Mouse (Mus musculus): Measurements from ENCODE around the gene Sertad1.
"Not testable (repeated sequence)": the region's sequence is repeated elsewhere in the genome, so short reads cannot be mapped to it uniquely, and the experiment has no call there.

The Sertad1 gene

DNA sequence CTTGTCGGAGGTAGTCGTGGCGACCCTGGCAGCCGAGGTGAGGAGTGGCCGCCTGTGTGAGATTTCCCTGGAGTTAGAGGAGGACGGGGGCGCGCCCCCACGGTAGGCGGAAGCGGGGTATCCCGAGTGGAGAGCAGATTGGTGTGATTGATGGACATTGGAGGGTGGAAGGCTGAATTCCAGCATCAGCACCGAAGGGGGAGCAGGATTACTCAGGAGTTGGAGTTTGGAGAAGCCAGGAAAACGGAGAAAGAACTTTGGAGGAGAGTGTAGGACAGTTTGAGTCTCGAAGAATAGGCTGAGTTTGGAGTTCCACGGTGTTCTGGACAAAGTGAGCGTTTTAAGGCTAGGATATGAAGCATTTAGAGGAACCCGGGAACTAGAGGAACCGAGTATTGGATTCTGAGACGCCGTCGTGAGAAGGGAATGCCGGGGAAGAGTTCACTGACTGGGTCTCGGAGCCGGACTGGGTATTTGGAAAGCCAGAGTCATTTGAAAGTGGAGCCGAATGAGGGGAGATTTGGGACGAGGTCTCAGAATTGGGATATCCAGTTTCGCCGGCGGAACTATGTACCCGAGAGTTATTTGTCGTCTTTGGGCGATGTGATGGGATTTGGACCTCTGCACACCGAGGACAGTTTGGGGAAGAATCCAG lies 12.7 kb upstream of the Sertad1 start:
- DNase-seq = no peak

DNA sequence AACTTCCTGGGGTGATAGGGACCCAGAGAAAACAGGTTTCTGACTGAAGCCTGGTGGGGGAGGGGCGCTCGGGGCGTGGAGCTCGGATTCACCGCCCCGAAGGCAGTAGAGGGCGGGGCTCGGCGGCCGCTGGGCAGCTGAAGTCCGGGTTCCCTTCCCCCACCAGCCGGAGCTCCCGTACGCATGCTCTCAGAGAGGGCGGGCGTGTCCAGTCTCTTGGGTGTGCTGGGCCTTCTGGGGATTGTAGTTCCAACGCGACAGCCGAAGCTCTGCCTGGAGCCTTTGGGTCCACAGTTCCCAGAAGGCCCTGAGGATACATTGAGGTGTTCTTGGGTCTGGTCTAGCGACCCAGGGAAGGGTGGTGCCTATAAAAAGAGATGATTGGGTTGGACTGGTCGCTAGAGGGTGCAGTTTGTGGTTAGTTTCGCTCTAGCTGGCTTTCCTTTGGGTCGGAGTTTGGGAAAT lies 12.2 kb upstream of the Sertad1 start:
- peak; percentile 97 to 99 for DNase-seq

DNA sequence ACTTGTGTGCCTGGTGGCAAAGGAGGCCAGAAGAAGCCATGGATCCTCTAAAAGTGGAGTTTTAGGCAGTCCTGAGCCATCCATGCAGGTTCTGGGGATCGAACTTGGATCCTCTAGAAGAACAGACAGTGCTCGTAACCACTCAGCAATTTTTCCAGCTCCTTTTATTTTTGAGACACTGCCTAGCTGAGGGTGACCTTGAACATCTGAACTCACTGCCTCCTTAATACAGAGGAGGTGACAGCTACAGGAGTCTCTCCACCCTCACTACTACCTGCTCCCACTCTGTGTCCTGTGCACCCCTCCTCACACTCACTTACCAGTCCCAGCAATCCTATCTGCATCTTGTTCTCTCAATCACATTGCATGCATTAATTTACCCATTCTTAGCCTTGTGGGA lies 11.1 kb upstream of the Sertad1 start:
- DNase-seq = no peak

DNA sequence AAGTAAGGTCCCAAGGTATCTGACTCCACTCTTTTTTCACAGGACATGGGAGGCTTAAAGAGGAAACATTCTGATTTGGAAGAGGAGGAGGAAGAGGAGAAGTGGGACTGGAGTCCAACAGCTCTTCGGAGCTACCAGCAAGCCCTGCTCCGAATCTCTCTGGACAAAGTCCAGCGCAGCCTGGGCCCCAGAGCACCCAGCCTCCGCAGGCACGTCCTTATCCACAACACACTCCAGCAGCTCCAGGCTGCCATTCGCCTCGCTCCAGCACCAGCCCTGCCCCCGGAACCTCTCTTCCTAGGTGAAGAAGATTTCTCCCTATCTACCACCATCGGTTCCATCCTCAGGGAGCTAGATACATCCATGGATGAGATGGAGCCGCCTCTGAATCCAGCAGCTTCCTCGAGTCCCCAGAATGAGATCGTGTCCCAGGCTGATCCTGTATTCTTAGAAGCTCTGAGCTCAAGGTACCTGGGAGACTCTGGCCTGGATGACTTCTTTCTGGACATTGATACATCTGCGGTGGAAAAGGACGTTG lies 10.5 kb upstream of the Sertad1 start:
- peak in 1 of 2 experiments; percentile 26 for DNase-seq

DNA sequence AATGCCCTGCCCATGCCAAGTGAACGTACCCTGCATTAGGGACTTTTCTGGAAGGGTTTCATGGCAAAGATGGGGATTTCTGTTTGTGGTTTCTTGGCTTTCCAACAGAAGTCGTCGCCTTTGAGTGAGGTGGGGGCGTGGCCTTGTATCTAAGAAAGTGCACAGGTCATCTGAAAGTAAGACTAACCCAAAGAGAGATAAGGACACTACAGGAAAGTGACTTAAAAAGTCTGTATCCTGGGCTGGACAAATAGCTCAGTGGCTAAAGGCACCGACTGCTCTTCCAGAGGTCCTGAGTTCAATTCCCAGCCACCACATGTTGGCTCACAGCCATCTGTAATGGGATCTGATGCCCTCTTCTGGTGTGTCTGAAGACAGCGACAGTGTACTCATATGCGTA lies 8.1 kb upstream of the Sertad1 start:
- DNase-seq = no peak

DNA sequence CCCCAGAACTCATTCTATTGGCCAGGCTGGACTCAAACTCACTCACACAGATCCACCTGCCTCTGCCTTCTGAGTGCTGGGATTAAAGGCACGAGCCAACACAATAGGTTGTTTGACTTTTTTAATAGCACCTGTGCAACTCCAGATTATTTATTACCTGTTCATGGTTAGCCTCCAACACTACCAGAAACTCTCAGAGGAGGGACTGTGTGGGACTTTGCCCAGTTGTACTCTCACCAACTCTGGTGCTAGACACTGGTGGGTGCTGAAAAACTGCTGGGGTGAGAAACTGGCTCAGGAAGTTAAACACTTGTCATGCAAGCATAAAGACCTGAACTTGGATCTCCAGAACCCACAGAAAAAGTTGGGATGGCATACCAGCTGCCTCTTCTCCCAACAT lies 7.0 kb upstream of the Sertad1 start:
- DNase-seq = no peak

DNA sequence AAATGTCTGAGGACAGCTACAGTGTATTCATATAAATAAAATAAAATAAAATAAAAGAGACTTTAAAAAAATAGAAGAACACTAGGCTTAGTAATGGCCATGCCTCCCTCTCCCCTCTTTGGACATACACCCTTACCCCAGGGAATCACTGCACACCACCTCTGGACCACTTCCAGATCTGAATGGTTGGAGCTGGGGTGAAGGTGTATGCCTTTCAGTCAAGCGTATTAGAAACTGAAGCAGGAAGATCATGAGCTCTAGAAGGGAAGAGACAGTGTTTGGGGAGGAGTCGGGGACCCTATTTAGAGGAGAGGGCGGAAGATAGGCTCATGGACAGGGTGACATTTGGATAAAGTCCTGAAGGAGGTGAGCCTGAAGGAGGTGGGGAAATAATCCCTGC lies 6.2 kb upstream of the Sertad1 start:
- no peak for DNase-seq

DNA sequence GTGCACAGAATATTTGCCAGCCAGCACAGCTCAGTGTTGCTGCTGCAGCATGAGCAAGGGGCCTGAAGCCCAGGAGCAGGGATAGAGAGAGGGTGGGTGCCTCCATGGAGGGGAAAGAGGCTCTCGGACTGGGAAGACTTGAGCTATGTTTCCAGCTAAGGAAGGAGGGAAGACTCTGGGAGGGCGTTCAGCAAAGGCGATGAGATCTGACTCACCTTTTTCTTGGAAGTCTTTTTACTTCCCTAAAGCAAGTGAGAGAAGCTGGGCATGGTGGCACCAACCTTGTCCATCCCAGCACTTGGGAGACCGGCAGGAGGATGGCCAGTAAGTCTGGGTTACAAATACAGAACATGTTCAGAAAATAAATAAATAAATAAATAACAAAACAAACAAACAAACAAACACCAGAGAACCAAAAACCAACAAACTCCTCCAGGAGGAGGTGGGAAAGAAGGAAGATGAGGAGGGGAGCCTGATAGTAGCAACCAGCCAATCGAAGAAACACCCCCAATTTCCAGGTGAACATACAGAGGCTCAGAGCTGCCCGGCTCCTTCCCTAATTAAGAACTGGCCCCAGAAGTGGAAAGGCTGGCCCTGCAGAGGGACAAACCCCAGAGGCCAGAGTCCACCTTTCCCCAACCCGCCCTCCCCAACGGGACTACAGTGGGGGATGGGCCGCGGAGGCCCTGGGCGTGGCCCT lies 5.6 kb upstream of the Sertad1 start:
- DNase-seq = peak in 1 of 2 experiments; percentile 30

DNA sequence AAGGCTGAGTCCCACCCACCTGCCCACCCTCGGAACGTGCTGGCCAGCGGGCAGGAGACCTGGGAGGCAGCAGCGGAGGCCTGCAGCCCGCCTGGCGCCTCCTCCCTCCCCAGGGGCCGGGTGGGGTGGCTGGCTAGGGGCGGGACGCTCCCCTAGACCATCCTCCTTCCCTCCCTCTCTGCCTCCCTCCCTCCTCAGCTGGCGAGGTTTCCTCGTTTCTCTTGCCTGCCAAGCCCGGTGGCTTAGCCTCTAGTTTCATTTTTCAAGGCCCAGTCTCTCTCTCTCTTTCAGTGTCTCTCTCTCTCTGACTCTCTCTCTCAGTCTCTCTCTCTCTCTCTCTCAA lies 5.1 kb upstream of the Sertad1 start:
- peak; percentile 84 to 85 for DNase-seq

DNA sequence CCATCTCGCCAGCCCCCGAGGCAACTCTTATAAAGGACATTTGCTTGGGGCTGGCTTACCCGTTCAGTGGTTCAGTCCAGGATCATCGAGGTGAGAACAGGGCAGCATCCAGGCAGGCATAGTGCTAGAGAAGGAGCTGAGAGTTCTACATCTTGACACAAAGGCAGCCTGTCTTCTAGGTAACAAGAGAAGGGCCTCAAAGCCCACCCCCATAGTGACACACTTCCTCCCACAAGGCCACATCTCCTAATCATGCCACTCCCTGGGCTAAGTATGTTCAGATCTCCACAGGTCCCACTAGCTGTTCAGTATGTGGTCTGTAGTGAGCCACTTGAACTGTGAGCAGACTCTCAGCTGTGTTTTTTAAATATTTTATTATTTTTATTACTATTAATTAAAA lies 2.9 kb upstream of the Sertad1 start:
- DNase-seq = no peak

DNA sequence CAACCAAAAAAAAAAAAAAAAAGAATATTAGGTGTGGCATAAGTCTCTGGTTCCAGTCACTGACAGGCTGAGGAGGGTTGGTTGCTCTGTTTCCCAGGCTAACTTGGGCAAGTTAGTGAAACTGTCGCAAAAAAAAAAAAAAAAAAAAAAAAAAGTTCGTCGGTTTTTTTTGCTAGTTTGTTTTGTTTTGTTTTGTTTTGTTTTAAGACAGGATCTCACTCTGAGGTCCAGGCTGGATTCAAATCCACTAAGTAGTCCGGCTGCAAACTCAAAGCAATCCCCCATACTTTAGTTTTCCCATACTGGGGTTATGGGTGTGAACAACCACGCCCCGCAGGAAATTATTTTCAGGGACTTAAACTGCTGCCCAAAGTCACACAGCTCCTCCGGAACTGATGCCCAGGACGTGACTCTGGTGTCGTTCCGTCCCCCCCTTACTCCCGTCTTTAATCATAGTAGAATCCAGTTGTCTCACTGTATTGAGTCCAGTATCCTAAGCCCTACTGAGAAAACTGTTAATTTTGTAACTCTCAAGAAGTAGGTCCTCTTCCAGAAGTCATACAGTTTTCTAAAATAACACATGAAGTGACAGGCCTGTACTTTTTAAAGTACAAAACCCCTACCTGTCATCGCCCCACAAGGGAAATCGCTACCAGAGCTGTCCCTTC lies 474 bp upstream of the Sertad1 start:
- DNase-seq = peak in 1 of 2 experiments; percentile 34

DNA sequence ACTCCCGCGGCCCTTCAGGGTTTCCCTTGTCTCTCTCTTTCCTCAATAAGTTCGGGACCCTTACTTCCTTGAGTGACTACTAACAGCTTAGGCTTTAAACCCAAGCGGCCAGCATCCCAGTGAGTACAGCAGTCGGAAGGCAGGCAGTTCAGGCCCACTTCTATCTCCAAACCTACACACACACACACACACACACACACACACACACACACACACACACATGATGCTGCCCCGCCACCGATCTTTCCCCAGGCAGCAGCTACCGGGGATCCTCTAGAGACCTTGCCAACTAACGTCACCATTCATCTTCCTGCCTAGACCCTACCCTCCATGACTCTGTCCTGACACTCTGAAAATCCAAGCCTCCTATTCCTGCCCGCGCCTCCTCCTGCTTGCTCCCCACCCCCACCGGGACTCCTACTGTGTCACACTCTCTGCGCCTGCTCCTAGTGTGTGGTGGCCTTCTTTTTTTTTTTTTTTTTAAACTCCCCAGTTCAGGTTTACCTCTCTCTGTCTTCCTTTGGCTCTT lies 1.1 kb downstream of the Sertad1 start:
- peak; percentile 62 to 64 for DNase-seq

DNA sequence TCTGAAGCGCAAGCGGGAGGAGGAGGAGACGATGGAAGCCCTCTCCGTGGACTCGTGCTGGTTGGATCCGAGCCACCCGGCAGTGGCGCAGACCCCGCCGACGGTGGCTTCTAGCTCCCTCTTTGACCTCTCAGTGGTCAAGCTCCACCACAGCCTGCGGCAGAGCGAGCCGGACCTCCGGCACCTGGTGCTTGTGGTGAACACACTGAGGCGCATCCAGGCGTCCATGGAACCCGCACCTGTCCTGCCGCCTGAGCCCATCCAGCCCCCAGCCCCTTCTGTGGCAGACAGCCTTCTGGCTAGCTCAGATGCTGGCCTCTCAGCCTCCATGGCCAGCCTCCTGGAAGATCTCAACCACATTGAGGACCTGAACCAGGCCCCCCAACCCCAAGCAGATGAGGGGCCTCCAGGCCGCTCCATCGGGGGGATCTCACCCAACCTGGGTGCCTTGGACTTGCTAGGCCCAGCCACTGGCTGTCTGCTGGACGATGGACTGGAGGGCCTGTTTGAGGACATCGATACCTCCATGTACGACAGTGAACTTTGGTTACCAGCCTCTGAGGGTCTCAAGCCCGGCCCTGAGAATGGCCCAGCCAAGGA lies 2.7 kb downstream of the Sertad1 start:
- peak in 1 of 2 experiments; percentile 39 for DNase-seq

DNA sequence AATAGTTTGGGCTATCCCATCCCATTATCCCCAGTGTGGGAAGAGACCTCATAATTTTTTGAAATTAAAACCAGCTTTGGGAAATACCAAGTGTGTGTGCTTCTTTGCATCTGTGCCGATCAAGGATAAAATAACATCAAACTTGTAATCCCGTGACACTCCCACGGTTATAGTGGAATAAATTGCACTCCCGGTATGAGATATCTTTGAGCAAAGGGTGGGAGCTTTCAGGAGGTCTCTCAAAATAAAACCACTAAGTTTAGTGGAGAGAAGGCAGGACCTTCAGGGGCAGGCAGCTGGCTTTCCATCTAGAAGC lies 3.5 kb downstream of the Sertad1 start:
- no peak for DNase-seq

DNA sequence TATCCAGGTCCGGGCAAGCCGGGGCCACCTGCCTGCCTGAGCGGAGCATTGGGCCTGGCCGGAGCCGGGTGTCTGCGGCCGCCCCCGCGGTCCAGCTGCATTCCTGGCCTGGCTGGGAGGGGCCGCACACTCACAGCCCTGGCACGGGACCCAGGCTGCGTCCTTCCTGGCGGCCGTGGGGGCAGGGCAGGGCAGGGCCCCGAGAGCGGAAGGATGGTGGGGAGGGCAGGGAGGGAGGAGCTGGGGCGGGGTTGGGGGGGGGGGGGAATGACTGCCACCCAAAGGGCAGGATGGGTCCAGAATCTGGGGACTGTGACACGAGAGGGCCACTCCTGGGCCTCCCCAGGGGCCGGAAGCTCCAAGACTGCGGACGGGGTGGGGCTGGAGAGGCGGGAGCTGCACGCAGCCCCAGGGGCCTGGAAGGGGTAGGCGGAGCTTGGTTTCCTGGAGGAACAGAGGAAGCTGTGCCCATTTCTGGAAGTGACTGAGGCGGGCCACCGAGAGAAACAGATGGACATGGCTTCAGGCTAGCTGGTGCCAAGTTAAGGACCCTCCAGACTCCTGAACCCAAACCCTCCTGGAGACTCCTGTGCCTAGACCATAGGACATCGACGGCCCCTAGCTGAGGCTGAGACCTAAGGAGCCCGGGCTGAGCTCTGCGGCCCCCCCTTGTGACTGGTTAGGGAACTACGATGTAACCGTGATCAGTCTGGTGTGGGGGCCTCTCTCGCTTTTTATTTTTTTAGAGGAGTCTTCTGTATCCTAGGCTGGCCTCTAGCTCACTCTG lies 4.0 kb downstream of the Sertad1 start:
- DNase-seq = peak; percentile 89 to 93

DNA sequence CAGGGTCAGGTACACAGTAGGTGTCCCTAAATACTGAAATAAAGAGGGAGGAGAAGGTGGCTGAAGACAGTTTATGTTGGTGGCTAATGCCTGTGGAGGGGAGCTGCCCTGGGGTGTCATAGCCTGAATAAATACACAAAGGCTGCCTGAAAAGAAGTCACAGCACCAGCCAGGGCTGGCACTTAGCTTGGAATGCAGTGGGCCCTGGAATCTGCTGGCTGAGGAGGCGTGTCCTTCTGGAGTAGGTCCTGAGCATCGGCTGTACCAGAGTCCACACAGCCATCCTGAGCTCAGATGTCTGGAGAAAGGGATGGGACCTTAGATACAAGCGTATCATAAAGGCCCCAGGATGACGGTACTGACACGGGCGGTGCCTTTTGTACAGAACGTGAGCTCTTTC lies 5.1 kb downstream of the Sertad1 start:
- DNase-seq = peak; percentile 8 to 22

DNA sequence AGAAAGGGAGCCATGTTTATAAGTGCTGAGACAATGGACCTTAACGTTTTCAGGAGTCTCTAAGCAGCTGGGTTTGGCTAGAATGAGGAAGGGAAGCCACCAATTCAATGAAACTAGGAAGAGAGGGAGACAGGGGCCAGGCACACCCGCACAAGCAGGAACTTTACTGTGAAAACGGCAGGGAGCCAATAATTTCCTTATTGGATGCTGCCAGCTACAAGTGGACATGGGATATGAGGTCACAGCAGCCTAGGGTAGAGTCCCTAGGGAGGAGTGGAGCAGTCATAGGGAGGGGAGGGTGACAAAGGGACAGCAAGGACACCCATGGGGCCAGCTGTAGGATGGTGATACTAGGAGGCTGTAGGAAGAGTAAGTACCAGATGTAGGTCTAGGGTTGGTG lies 6.3 kb downstream of the Sertad1 start:
- no peak for DNase-seq

DNA sequence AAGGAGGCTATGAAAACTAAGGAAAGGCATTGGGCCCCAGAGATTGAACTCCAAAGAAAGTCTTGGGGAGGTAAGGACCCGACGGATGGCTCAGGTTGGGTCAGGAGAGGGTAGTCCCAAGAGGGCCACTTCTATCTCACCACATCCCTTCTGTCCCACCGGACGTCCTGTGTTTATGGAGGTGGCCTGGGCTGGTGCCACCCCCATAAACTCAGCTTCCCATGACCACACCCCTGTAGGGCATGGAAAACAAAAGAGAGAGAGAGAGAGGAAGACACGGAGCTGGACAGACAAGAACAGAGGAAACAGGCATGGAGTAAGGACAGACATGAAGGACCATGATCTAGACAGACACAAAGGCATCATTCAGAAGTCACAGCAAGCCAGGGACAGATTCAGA lies 6.7 kb downstream of the Sertad1 start:
- no peak for DNase-seq

DNA sequence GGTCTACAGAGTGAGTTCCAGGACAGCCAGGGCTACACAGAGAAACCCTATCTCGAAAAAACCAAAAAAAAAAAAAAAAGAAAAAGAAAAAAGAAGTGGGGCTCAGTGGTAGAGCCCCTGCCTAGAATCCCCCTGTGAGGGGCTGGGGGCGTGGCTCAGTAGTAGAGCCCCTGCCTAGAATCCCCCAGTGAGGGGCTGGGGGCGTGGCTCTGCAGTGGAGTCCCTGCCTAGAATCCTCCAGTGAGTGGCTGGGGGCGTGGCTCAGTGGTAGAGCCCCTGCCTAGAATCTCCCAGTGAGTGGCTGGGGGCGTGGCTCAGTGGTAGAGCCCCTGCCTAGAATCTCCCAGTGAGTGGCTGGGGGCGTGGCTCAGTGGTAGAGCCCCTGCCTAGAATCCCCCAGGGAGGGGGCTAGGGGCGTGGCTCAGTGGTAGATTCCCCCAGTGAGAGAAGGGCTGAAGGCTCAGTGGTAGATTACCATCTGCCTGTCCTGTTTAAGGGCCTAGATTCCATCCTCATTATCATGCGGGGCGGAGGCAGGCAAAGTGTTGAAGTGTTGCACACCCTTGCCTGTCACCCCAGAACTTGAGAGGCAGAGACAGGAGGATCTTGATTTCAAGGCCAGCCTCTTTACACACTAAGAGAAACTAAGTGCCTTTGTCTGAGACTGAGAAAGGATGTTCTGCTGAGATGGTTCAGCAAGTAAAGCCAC lies 8.1 kb downstream of the Sertad1 start:
- DNase-seq = not testable (repeated sequence)

DNA sequence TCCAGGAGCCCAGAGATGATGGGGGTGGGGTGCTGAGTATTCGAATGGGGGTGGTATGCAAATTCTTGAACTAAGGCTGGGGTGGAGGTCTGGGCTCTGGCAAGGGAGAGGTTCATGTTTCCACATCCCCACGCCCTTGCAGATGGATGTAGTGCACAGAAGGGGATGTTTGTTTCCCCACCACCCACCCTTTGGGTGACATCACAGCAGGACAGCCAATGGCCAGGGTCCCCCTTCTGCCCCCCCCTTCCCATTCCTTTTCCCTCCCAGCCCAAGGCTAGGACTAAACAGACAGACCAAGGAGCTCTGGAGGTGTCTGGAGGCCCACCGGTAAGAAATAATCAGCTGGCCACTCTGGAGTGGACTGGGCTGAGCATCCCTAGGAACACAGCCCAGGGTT lies 12.3 kb downstream of the Sertad1 start, which contains the start of gene Prx:
Gene Prx, plus strand, starts transcription at position 289 of the 400 bp plus-strand sequence.
- no peak for DNase-seq

DNA sequence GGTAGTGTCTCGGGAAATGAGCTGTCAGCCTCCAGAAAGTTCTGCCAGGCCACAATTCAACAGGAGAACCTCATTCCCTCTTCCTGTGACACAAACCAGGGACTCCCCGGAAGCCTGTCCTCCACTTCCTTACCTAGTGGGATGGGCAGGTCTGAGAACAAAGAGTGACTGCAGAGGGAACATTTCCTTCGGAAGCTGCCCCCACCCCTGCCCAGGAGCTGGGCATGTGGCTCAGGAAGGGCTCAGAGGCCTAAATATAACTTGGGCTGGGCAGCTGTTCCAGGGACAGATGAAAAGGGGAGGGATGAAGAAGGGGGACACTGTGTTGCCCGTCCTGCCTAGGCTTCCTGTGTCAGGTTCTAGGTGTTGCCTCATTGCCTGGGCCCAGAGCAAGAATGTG lies 14.9 kb downstream of the Sertad1 start:
- DNase-seq = no peak

Measured in cerebellum, adult 18-20 months (tissue).